Mouse (Mus musculus) ES-E14 (cell line): ENCODE measurements around the gene Hsd11b1. TPM values are rescaled to one million over a fixed set of nuclear protein-coding genes. Genes with fewer than 3 reads are reported as not detected.

Experiments used
- DNase-seq: peaks from one replicate; pipeline ENCODE4 v3.0.0-alpha.2; 2013; ENCODE audit warnings: low read depth, low spot score
- H3K27ac ChIP-seq: 2 replicates; pipeline ENCODE4 v1.5.1; 2012; ENCODE audit warnings: low read depth, mild to moderate bottlenecking, low read length, moderate library complexity, mixed read lengths; ENCODE audit not compliant: poor library complexity, insufficient read depth, severe bottlenecking
- H3K36me3 ChIP-seq: 2 replicates; pipeline ENCODE4 v1.6.1; 2012; ENCODE audit warnings: mild to moderate bottlenecking, low read length, moderate library complexity, mixed read lengths; ENCODE audit not compliant: control insufficient read depth, poor library complexity, insufficient read depth, severe bottlenecking
- H3K4me1 ChIP-seq, 2 experiments: fragments of 150-350 bp in 1 of 2; sonication (generic) in 1 of 2; 2 replicates each; pipeline ENCODE4 v1.6.1; 2012; ENCODE audit warnings: low read length in 2 of 2, mild to moderate bottlenecking in 1 of 2, mixed read lengths in 1 of 2; ENCODE audit not compliant: control insufficient read depth in 2 of 2, insufficient read depth in 2 of 2, poor library complexity in 1 of 2
- H3K4me3 ChIP-seq, 2 experiments: fragments of 150-350 bp in 1 of 2; sonication (generic) in 1 of 2; 2 replicates each; pipeline ENCODE4 v1.5.1; 2012; ENCODE audit warnings: low read length in 2 of 2, low read depth in 1 of 2, mild to moderate bottlenecking in 1 of 2, mixed read lengths in 1 of 2; ENCODE audit not compliant: insufficient read depth in 1 of 2, poor library complexity in 1 of 2, severe bottlenecking in 1 of 2
- H3K9ac ChIP-seq: 2 replicates; pipeline ENCODE4 v1.6.1; 2012; ENCODE audit warnings: low read depth, mild to moderate bottlenecking, low read length, mixed read lengths; ENCODE audit not compliant: poor library complexity, insufficient read depth, severe bottlenecking
- H3K9me3 ChIP-seq: fragments of 150-350 bp; sonication (generic); 2 replicates; pipeline ENCODE4 v1.6.1; 2012; ENCODE audit warnings: low read depth, mild to moderate bottlenecking, low read length; ENCODE audit not compliant: control insufficient read depth, insufficient read depth
- CHD2 ChIP-seq: IDR thresholded peaks from 2 replicates; pipeline ENCODE4 v1.6.1; 2014; ENCODE audit warnings: mild to moderate bottlenecking, low read depth, low read length, inconsistent platforms
- HCFC1 ChIP-seq: IDR thresholded peaks from 2 replicates; pipeline ENCODE4 v1.6.1; 2012; ENCODE audit warnings: low read length, inconsistent platforms, borderline replicate concordance; ENCODE audit not compliant: insufficient read depth
- MAFK ChIP-seq: IDR thresholded peaks from 2 replicates; pipeline ENCODE4 v1.6.1; 2014; ENCODE audit warnings: mild to moderate bottlenecking, low read depth, low read length, inconsistent platforms; ENCODE audit not compliant: insufficient read depth
- ZC3H11A ChIP-seq: IDR thresholded peaks from 2 replicates; pipeline ENCODE4 v1.6.1; 2012; ENCODE audit warnings: low read depth, mild to moderate bottlenecking, inconsistent platforms, low read length, borderline replicate concordance
- ZNF384 ChIP-seq: IDR thresholded peaks from 2 replicates; pipeline ENCODE4 v1.6.1; 2012; ENCODE audit warnings: low read depth, low read length, inconsistent platforms
- in situ Hi-C, 2 experiments: fragments of 600-800 bp; cut with MboI; formaldehyde crosslinking; loops; one replicate each; pipeline ENCODE4 v1.15.1; 2025; ENCODE audit warnings: low sequenced_read_pairs in 2 of 2, inconsistent platforms in 1 of 2; ENCODE audit not compliant: unreplicated experiment in 2 of 2
- total RNA-seq: library from RNA; depleted of rRNA; stranded (reverse); fragments of 300-350 nt; gene quantifications from 2 replicates; pipeline ENCODE4 v1.2.3, GENCODE M21; 2012

Hsd11b1 gene
- total RNA-seq, 1 experiment = 0.18 TPM

GRCm38 (mm10) chr1:193205431-193205830, 58.4 kb downstream of the Hsd11b1 start:
- Histone ChIP-seq H3K9ac (no peak overlapping the region), H3K4me3 (no peak overlapping the region), H3K4me1 (no peaks in the 10 kb centered on the region), H3K36me3 (no peaks in the 10 kb centered on the region), H3K27ac (no peak overlapping the region), H3K9me3 (no peaks in the 10 kb centered on the region)
- TF ChIP-seq HCFC1 = no peak
- DNase-seq = no peak
- in situ Hi-C loops = no loop called here

- no peak for TF ChIP-seq MAFK
Observed at GRCm38 (mm10) chr1:193203821-193204220, 60.1 kb downstream of the Hsd11b1 start.

GRCm38 (mm10) chr1:193201383-193201778, 62.5 kb downstream of the Hsd11b1 start, which contains the start of gene Traf3ip3:
Gene Traf3ip3, minus strand, starts transcription at chr1:193201703.
- TF ChIP-seq ZC3H11A (no peak), HCFC1 (no peak), ZNF384 (no peak), MAFK (no peak), CHD2 (no peak)
- Histone ChIP-seq H3K4me3 (no peak within 1 kb of the TSS), H3K4me1 (no peaks in the 10 kb centered on the region), H3K9ac (no peak within 1 kb of the TSS), H3K27ac (no peak within 1 kb of the TSS), H3K9me3 (no peaks in the 10 kb centered on the region), H3K36me3 (no peaks in the 10 kb centered on the region)
- DNase-seq = no peak
- in situ Hi-C loops = no loop called here

More at GRCm38 (mm10) chr1:193203821-193204220, 60.1 kb downstream of the Hsd11b1 start:
- Histone ChIP-seq H3K27ac (no peak overlapping the region), H3K4me1 (no peaks in the 10 kb centered on the region), H3K36me3 (no peaks in the 10 kb centered on the region), H3K9ac (no peak overlapping the region), H3K9me3 (no peaks in the 10 kb centered on the region), H3K4me3 (no peak overlapping the region)
- in situ Hi-C loops = no loop called here
- no peak for DNase-seq

GRCm38 (mm10) chr1:193200640-193201382, 63.1 kb downstream of the Hsd11b1 start:
- no peak for DNase-seq
- no peak overlapping the region for H3K9ac ChIP-seq
- TF ChIP-seq ZNF384 (no peak), MAFK (no peak), HCFC1 (no peak), CHD2 (no peak), ZC3H11A (no peak)
- no peak overlapping the region for H3K27ac ChIP-seq
- in situ Hi-C loops = no loop called here
- H3K4me3 ChIP-seq = no peak overlapping the region
- no peaks in the 10 kb centered on the region for H3K4me1 ChIP-seq
- H3K36me3 ChIP-seq = no peaks in the 10 kb centered on the region
- no peaks in the 10 kb centered on the region for H3K9me3 ChIP-seq

GRCm38 (mm10) chr1:193198312-193198711, 65.6 kb downstream of the Hsd11b1 start:
- no peak overlapping the region for H3K9ac ChIP-seq
- in situ Hi-C loops = no loop called here

More at GRCm38 (mm10) chr1:193198312-193198711, 65.6 kb downstream of the Hsd11b1 start:
- no peak for DNase-seq
- Histone ChIP-seq H3K4me3 (no peak overlapping the region), H3K27ac (no peak overlapping the region), H3K36me3 (no peaks in the 10 kb centered on the region), H3K4me1 (no peaks in the 10 kb centered on the region), H3K9me3 (no peaks in the 10 kb centered on the region)
- TF ChIP-seq MAFK = no peak
- TF ChIP-seq ZNF384 = no peak
- no peak for TF ChIP-seq ZC3H11A
- no peak for TF ChIP-seq HCFC1
- TF ChIP-seq CHD2 = no peak
